Mouse (Mus musculus) heart, postnatal 4 days (tissue): ENCODE measurements around the gene Ss18l1. TPM values are rescaled to one million over a fixed set of nuclear protein-coding genes. Genes with fewer than 3 reads are reported as not detected.
A peak's percentile ranks its signal among the peaks of the same experiment; 100 is the strongest.

Source experiments
- DNase-seq: peaks from one replicate; pipeline ENCODE4 v3.0.0; 2021
- total RNA-seq, 2 experiments: library from RNA; stranded (reverse); gene quantifications; 2 replicates each; pipeline ENCODE4 v1.2.3; 2021

The Ss18l1 gene
- 1 to 10 TPM; 4.0 TPM for total RNA-seq

- peak; percentile 92 for DNase-seq
Observed at GRCm38 (mm10) chr2:180042256-180042857, at the start of gene Ss18l1, which contains the start of gene Psma7. Gene Ss18l1 (plus strand): TSS chr2:180042509. Gene Psma7 (minus strand): TSS chr2:180042433.

GRCm38 (mm10) chr2:179993071-179993470, 49.2 kb upstream of the Ss18l1 start:
- DNase-seq, result no peak

GRCm38 (mm10) chr2:179998431-179998830, 43.9 kb upstream of the Ss18l1 start:
- no peak for DNase-seq

GRCm38 (mm10) chr2:180001635-180002034, 40.7 kb upstream of the Ss18l1 start:
- no peak for DNase-seq

GRCm38 (mm10) chr2:180005656-180006351, 36.5 kb upstream of the Ss18l1 start:
- DNase-seq, result no peak

- DNase-seq, result no peak
Observed at GRCm38 (mm10) chr2:180006352-180007017, 35.8 kb upstream of the Ss18l1 start.

- no peak for DNase-seq
Observed at GRCm38 (mm10) chr2:180010686-180011085, 31.6 kb upstream of the Ss18l1 start.

GRCm38 (mm10) chr2:180011370-180011769, 30.9 kb upstream of the Ss18l1 start:
- no peak for DNase-seq

GRCm38 (mm10) chr2:180013686-180014085, 28.6 kb upstream of the Ss18l1 start:
- no peak for DNase-seq

GRCm38 (mm10) chr2:180017632-180018031, 24.7 kb upstream of the Ss18l1 start:
- DNase-seq, result no peak

GRCm38 (mm10) chr2:180018573-180018972, 23.7 kb upstream of the Ss18l1 start:
- no peak for DNase-seq

GRCm38 (mm10) chr2:180020091-180020661, 22.1 kb upstream of the Ss18l1 start:
- DNase-seq, result no peak

- DNase-seq, result no peak
Observed at GRCm38 (mm10) chr2:180020919-180021318, 21.4 kb upstream of the Ss18l1 start.

GRCm38 (mm10) chr2:180022751-180023150, 19.6 kb upstream of the Ss18l1 start:
- no peak for DNase-seq

- DNase-seq, result peak; percentile 99
Observed at GRCm38 (mm10) chr2:180024401-180025098, 17.8 kb upstream of the Ss18l1 start, which contains the start of gene Lsm14b. Gene Lsm14b (plus strand): TSS chr2:180024987.

GRCm38 (mm10) chr2:180025135-180025860, 17.0 kb upstream of the Ss18l1 start:
- peak; percentile 47 for DNase-seq

GRCm38 (mm10) chr2:180025861-180026200, 16.5 kb upstream of the Ss18l1 start:
- DNase-seq, result no peak

GRCm38 (mm10) chr2:180027768-180028167, 14.5 kb upstream of the Ss18l1 start:
- no peak for DNase-seq

GRCm38 (mm10) chr2:180031270-180031669, 11.0 kb upstream of the Ss18l1 start:
- no peak for DNase-seq

GRCm38 (mm10) chr2:180032925-180033324, 9.4 kb upstream of the Ss18l1 start:
- no peak for DNase-seq

- DNase-seq, result no peak
Observed at GRCm38 (mm10) chr2:180033956-180034355, 8.4 kb upstream of the Ss18l1 start.

GRCm38 (mm10) chr2:180034753-180035152, 7.6 kb upstream of the Ss18l1 start:
- DNase-seq, result no peak
